Mouse (Mus musculus) E14TG2a.4 (cell line): ENCODE results near the gene Hhip.

Experiments
- CTCF ChIP-seq: conservative IDR thresholded peaks from 2 replicates; pipeline ENCODE4 v1.5.1; 2014; ENCODE audit warnings: low read length
- NANOG ChIP-seq: IDR thresholded peaks from 2 replicates; pipeline ENCODE4 v1.6.1; 2014; ENCODE audit warnings: borderline replicate concordance, low read length, mixed read lengths

- TF ChIP-seq CTCF (no peak), NANOG (no peak)
Observed at GRCm38 (mm10) chr8:79992121-79992848, 65.5 kb downstream of the Hhip start.
